Mouse (Mus musculus) embryonic stem cell, embryonic (primary cell): ENCODE results near the gene Lim2.

Source experiments
- CTCF ChIA-PET, 4 experiments: fragments of 300-600 bp in 2 of 4; fragments of 350-600 bp in 2 of 4; sonication (Branson Sonifier 250); formaldehyde crosslinking; loops; one replicate each; lab custom pipeline; 2022; ENCODE audit warnings: inconsistent platforms in 2 of 4; lab: Charles Lee
- POLR2A ChIA-PET, 4 experiments: fragments of 300-600 bp in 2 of 4; fragments of 350-600 bp in 2 of 4; sonication (Branson Sonifier 250); formaldehyde crosslinking; loops; one replicate each; lab custom pipeline; 2022; ENCODE audit warnings: antibody characterized with exemption in 4 of 4, inconsistent platforms in 1 of 4; lab: Charles Lee

Lim2 gene

GRCm38 (mm10) chr7:43463976-43464375 is 36.5 kb downstream of the Lim2 start:
- ChIA-PET CTCF (interaction anchor here in 2 of 4 experiments (0.9 to 1.1 kb wide), 2 partner anchors 13 to 41 kb away, joined by 3 to 4 read pairs; no protein-coding TSS in a partner anchor), POLR2A (interaction anchor here in 3 of 4 experiments (0.6 to 3.2 kb wide), 8 partner anchors 8 to 144 kb away, joined by 3 to 34 read pairs (median 10); partner anchors contain the start of genes Etfb (in 2 of the 3), Gm45233 (in 2 of the 3), Lim2 (in 1 of the 3) and Zfp819 (in 1 of the 3))

- ChIA-PET POLR2A (interaction anchor here in 3 of 4 experiments (0.6 to 3.2 kb wide), 33 partner anchors 9 to 872 kb away, joined by 3 to 56 read pairs (median 5); partner anchors contain the start of genes Etfb (in 2 of the 3), Gm45233 (in 2 of the 3), Lim2 (in 1 of the 3) and Zfp715 (in 1 of the 3)), CTCF (interaction anchor here (0.7 to 3.0 kb wide), 20 partner anchors 9 to 1832 kb away, joined by 3 to 39 read pairs (median 6); partner anchors contain the start of genes Zfp715 (in 2 of the 4), Etfb (in 1 of the 4), Gm45233 (in 1 of the 4) and Lim2 (in 1 of the 4))
Observed at GRCm38 (mm10) chr7:43464864-43465343, 37.4 kb downstream of the Lim2 start.

- POLR2A ChIA-PET, result interaction anchor here in 3 of 4 experiments (0.6 to 3.2 kb wide), 65 partner anchors 8 to 1350 kb away, joined by 3 to 56 read pairs (median 4); partner anchors contain the start of genes Etfb (in 3 of the 3), Gm45233 (in 3 of the 3), Zfp715 (in 2 of the 3) and Ctu1 (in 1 of the 3)
- CTCF ChIA-PET, result interaction anchor here (0.5 to 3.0 kb wide), 68 partner anchors 8 to 1832 kb away, joined by 3 to 39 read pairs (median 4); partner anchors contain the start of genes Nkg7 (in 2 of the 4), Zfp715 (in 2 of the 4), Ctu1 (in 1 of the 4) and Etfb (in 1 of the 4)
Observed at GRCm38 (mm10) chr7:43465344-43466098, 38.1 kb downstream of the Lim2 start.

DNA sequence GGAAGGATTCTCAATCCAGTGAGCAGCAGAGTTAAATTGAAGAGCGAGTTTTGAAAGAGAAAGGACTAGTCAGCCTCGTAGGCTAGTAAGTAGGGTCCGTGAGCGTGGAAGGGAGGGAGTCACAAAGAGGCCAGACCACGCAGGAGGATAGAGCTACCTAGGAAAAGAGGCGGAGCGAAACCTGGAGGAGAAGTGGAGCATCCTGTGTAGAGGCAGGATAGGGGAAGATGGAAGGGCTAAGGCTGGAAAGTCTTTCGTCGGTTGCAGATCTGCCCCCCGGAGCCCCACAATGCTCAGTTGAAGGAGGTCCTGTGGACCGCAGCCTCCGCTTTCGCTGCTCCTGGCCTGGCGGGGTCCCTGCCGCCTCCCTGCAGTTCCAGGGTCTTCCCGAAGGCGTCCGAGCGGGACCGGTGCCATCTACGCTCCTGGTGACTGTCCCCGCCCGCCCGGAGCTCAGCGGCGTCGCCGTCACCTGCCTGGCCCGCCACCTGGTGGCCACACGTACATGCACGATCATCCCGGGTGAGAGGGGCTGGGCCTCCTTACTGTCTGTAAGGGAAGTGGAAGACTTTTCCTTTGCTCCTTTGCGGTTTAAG is 38.7 kb downstream of the Lim2 start:
- POLR2A ChIA-PET, result interaction anchor here in 3 of 4 experiments (0.6 to 3.2 kb wide), 67 partner anchors 9 to 1350 kb away, joined by 3 to 56 read pairs (median 4); partner anchors contain the start of genes Etfb (in 3 of the 3), Gm45233 (in 3 of the 3), Zfp715 (in 2 of the 3) and Ctu1 (in 1 of the 3)
- CTCF ChIA-PET, result interaction anchor here (0.6 to 3.0 kb wide), 65 partner anchors 8 to 909 kb away, joined by 3 to 39 read pairs (median 4); partner anchors contain the start of genes Nkg7 (in 2 of the 4), Zfp715 (in 2 of the 4), Ctu1 (in 1 of the 4) and Etfb (in 1 of the 4)

DNA sequence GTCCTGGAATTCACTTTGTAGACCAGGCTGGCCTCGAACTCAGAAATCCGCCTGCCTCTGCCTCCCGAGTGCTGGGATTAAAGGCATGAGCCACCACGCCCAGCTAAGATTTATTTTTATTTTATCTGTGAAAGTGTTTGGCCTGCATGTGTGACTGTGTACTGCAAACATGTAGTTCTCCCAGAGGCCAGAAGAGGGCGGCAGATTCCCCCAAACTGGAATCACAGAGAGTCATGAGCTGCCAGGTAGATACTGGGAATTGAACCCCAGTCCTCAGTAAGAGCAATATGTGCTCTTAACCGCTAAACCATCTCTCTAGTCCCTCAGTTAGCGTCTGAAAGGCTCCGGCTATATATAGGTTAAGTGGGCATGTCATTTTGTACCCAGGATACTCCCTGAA is 42.9 kb downstream of the Lim2 start:
- ChIA-PET POLR2A (interaction anchor here in 3 of 4 experiments (1.0 to 1.5 kb wide), 5 partner anchors 13 to 42 kb away, joined by 3 to 4 read pairs (median 3); no protein-coding TSS in a partner anchor), CTCF (interaction anchor here (0.6 to 3.4 kb wide), 46 partner anchors 9 to 422 kb away, joined by 3 to 26 read pairs (median 3); partner anchors contain the start of genes 4931406B18Rik (in 1 of the 4) and Klk13 (in 1 of the 4))

- POLR2A ChIA-PET, result interaction anchor here in 2 of 4 experiments (1.7 to 1.8 kb wide), 2 partner anchors 10 kb away, joined by 4 to 5 read pairs; no protein-coding TSS in a partner anchor
Observed at GRCm38 (mm10) chr7:43475706-43476105, 48.2 kb downstream of the Lim2 start.

GRCm38 (mm10) chr7:43476376-43476775 is 48.9 kb downstream of the Lim2 start:
- ChIA-PET POLR2A (interaction anchor here in 2 of 4 experiments (1.3 to 1.7 kb wide), 3 partner anchors 10 to 20 kb away, joined by 3 to 4 read pairs (median 3); no protein-coding TSS in a partner anchor), CTCF (interaction anchor here in 2 of 4 experiments (0.8 to 2.8 kb wide), 4 partner anchors 10 to 33 kb away, joined by 3 to 16 read pairs (median 6); no protein-coding TSS in a partner anchor)

More at GRCm38 (mm10) chr7:43475706-43476105, 48.2 kb downstream of the Lim2 start:
- CTCF ChIA-PET, result interaction anchor here in 3 of 4 experiments (0.5 to 2.8 kb wide), 5 partner anchors 9 to 33 kb away, joined by 3 to 16 read pairs (median 4); no protein-coding TSS in a partner anchor

DNA sequence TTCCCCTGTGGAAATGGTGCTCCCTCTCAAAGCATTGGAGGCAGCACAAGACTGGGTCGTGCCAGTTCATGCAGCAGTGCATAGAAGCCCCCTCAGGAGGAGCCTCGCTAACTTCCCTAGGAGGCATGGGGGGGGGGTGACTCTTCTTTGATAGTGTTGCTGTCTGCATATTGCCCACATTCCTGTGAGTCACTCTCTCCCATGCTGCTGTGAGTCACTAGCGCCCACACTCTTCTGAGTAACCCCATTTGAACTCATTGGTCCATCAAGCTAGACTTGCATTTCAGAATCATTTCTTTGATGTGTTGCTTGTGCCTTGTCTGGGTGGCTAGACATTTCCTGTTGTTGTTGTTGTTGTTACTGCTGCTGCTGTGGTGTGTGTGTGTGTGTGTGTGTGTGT is 53.7 kb downstream of the Lim2 start:
- ChIA-PET POLR2A (interaction anchor here in 1 of 4 experiments (0.6 kb wide), 2 partner anchors 82 to 138 kb away, joined by 3 read pairs; no protein-coding TSS in a partner anchor), CTCF (interaction anchor here in 3 of 4 experiments (0.6 to 1.2 kb wide), 4 partner anchors 11 to 1041 kb away, joined by 3 to 5 read pairs (median 4); no protein-coding TSS in a partner anchor)

DNA sequence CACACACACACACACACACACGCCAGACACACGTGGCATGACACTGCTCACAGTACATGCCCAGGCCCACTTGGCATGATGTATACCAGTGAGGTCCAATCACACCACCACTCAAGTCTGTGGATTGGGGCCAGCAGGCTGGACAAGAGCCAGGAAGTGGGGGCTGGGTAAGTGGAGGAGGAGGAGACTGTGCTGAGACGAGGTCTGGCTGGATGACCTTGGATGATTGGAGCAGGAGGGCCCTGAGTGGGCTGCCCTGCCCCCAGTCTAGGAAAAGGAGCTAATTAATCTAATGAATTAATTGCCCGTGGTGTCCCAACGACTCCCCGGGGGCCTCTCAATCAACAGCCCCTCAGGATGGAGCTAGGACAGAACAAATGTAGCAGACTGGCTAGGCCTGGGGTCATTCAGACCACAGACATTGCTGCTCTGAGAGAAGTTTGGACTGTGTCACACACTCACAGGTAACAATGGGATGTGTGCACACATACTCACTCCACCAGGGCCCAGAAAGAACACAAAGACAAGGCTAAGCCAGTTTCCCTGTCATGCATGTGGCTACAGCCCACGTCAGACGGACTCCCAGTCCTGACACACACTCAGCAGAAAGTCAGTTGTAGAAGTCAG is 54.7 kb downstream of the Lim2 start:
- ChIA-PET CTCF (interaction anchor here in 3 of 4 experiments (0.5 to 1.7 kb wide), 5 partner anchors 12 to 1040 kb away, joined by 3 to 7 read pairs (median 3); no protein-coding TSS in a partner anchor), POLR2A (interaction anchor here in 2 of 4 experiments (0.6 to 1.6 kb wide), 3 partner anchors 12 to 139 kb away, joined by 3 to 4 read pairs (median 3); no protein-coding TSS in a partner anchor)

GRCm38 (mm10) chr7:43483236-43483635 is 55.8 kb downstream of the Lim2 start:
- POLR2A ChIA-PET, result interaction anchor here in 3 of 4 experiments (0.6 to 1.6 kb wide), 5 partner anchors 12 to 29 kb away, joined by 3 to 4 read pairs (median 3); no protein-coding TSS in a partner anchor

More at GRCm38 (mm10) chr7:43483236-43483635, 55.8 kb downstream of the Lim2 start:
- CTCF ChIA-PET, result interaction anchor here (0.7 to 1.7 kb wide), 5 partner anchors 12 to 18 kb away, joined by 5 to 10 read pairs (median 7); no protein-coding TSS in a partner anchor
